8 mouse cellular contexts compared by ENCODE assay signal in the genomic region with DNA sequence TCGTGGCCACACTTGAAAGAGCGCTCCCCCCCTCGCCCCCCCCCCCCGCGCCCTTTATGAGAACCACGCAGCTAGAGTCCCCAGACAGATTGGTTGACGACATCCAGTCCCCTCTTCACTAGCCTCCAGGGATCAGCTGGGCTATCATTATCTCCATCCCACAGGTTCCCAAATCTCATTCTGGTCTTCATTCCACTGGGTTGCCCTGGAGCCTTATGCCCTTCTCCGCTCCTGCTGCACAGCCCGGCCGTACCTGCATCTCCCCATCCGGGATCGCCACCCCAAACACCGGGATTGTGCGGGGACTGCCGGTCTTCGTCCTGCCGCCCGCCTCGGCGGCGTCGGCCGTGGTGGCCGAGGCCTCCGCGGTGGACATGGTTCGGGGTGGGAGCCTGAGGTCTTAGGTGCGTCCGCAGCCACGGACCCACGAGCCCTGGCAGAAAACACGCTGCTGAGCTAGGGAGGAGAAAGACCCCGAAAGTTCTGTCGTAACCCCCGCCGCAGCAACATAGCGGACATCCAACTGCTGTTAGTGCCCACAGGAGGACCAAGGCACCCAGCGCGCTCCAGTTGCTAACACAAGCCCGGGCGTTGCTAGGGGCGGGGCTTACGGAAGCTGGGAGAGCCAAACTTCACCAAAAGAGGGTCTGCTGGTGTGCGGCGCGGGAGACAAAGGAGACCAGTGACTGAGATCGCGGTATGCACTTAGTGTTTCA. TPM values are rescaled to one million over a fixed set of nuclear protein-coding genes. Genes with fewer than 3 reads are reported as not detected.
A peak's percentile ranks its signal among the peaks of the same experiment; 100 is the strongest.
DNase-seq lines count a peak whose midpoint lies in the region; ATAC-seq lines count a peak whose summit lies in the region.

Gene Cfap69, minus strand, starts transcription at position 585 of the 716 bp plus-strand sequence.

- H3K36me3 ChIP-seq in embryonic facial prominence, embryonic 14.5 days (ENCODE audit: control insufficient read depth, insufficient read depth, low read length), result no peaks in the 10 kb centered on the region
- H3K36me3 ChIP-seq in heart, embryonic 10.5 days, result no peaks in the 10 kb centered on the region
- H3K36me3 ChIP-seq in limb, embryonic 12.5 days, result peaks cover 4% of the 10 kb centered on the region
- no peaks in the 10 kb centered on the region for H3K36me3 ChIP-seq in midbrain, embryonic 15.5 days (replicated peaks)

- H3K27ac ChIP-seq in embryonic facial prominence, embryonic 14.5 days (replicated peaks; ENCODE audit: low read depth, low read length), result no peak within 1 kb of the TSS
- peak within 1 kb of the TSS; percentile 81 for H3K27ac ChIP-seq in heart, embryonic 10.5 days
- no peak within 1 kb of the TSS for H3K27ac ChIP-seq in limb, embryonic 12.5 days
- H3K27ac ChIP-seq in midbrain, embryonic 15.5 days, result peak within 1 kb of the TSS; percentile 83

- H3K9me3 ChIP-seq in embryonic facial prominence, embryonic 14.5 days (ENCODE audit: control insufficient read depth, low read length), result no peaks in the 10 kb centered on the region
- H3K9me3 ChIP-seq in heart, embryonic 10.5 days, result no peaks in the 10 kb centered on the region
- no peaks in the 10 kb centered on the region for H3K9me3 ChIP-seq in limb, embryonic 12.5 days
- no peaks in the 10 kb centered on the region for H3K9me3 ChIP-seq in midbrain, embryonic 15.5 days

- WGBS in embryonic facial prominence, embryonic 14.5 days, result under 1% methylated on average over 43 of the region's 48 CpGs
- WGBS in heart, embryonic 10.5 days, result under 1% methylated on average over 48 of the region's 48 CpGs
- under 1% methylated on average over 48 of the region's 48 CpGs for WGBS in limb, embryonic 12.5 days
- under 1% methylated on average over 48 of the region's 48 CpGs for WGBS in midbrain, embryonic 15.5 days

- no peaks in the 10 kb centered on the region; the same call in 1 of the 2 replicates for H3K27me3 ChIP-seq in embryonic facial prominence, embryonic 14.5 days (replicated peaks; ENCODE audit: control insufficient read depth, insufficient read depth, low read length)
- H3K27me3 ChIP-seq in heart, embryonic 10.5 days (ENCODE audit: insufficient read depth, poor library complexity, severe bottlenecking), result no peaks in the 10 kb centered on the region
- H3K27me3 ChIP-seq in limb, embryonic 12.5 days, result peaks cover 12% of the 10 kb centered on the region
- H3K27me3 ChIP-seq in midbrain, embryonic 15.5 days (replicated peaks), result no peaks in the 10 kb centered on the region

- H3K9ac ChIP-seq in embryonic facial prominence, embryonic 14.5 days (ENCODE audit: low read depth, low read length), result peak within 1 kb of the TSS; percentile 70
- peak within 1 kb of the TSS; percentile 70 for H3K9ac ChIP-seq in limb, embryonic 12.5 days (replicated peaks)
- peak within 1 kb of the TSS; percentile 62 for H3K9ac ChIP-seq in midbrain, embryonic 15.5 days

- H3K4me1 ChIP-seq in embryonic facial prominence, embryonic 14.5 days (ENCODE audit: control insufficient read depth, insufficient read depth, low read length), result peaks cover 4% of the 10 kb centered on the region; the same call in 1 of the 2 replicates
- H3K4me1 ChIP-seq in heart, embryonic 10.5 days, result 0 out of 2 replicates have a peak, but pooled peaks cover 1% of the 10 kb centered on the region
- peaks cover 5% of the 10 kb centered on the region; the same call in 1 of the 2 replicates for H3K4me1 ChIP-seq in limb, embryonic 12.5 days (replicated peaks)
- H3K4me1 ChIP-seq in midbrain, embryonic 15.5 days, result peaks cover 20% of the 10 kb centered on the region

- ATAC-seq in embryonic facial prominence, embryonic 14.5 days (ENCODE audit: low read depth), result peak; percentile 97
- ATAC-seq in limb, embryonic 12.5 days (ENCODE audit: insufficient number of reproducible peaks, insufficient read depth, low FRiP score, low TSS enrichment, low read depth), result peak; percentile 93
- peak; percentile 99 for ATAC-seq in midbrain, embryonic 15.5 days (replicated peaks)

- H3K4me2 ChIP-seq in embryonic facial prominence, embryonic 14.5 days (ENCODE audit: low read depth, low read length), result peak within 1 kb of the TSS; percentile 97
- peak within 1 kb of the TSS; percentile 96 for H3K4me2 ChIP-seq in limb, embryonic 12.5 days
- H3K4me2 ChIP-seq in midbrain, embryonic 15.5 days, result peak within 1 kb of the TSS; percentile 73

- DNase-seq in urinary bladder, adult 18-20 months (ENCODE audit: low spot score in 2 of 2), result peak; percentile 33 to 56
- no peak for DNase-seq in urinary bladder, postnatal 10 days (ENCODE audit: low spot score)
- peak; percentile 93 for DNase-seq in embryonic facial prominence, embryonic 14.5 days (ENCODE audit: low spot score)
- peak; percentile 93 for DNase-seq in heart, embryonic 10.5 days (ENCODE audit: low spot score)
- DNase-seq in kidney, adult 9 months, result peak; percentile 70
- DNase-seq in telencephalon, adult 2 months (ENCODE audit: low read depth, low spot score), result peak; percentile 68

- H3K4me3 ChIP-seq in embryonic facial prominence, embryonic 14.5 days (ENCODE audit: low read depth, low read length), result peak within 1 kb of the TSS; percentile 75
- peak within 1 kb of the TSS; percentile 80 for H3K4me3 ChIP-seq in heart, embryonic 10.5 days
- peak within 1 kb of the TSS; percentile 75 for H3K4me3 ChIP-seq in limb, embryonic 12.5 days (replicated peaks)
- H3K4me3 ChIP-seq in midbrain, embryonic 15.5 days, result peak within 1 kb of the TSS; percentile 69

RNA-seq across cellular contexts. Expression of gene Cfap69, which starts in this region (rescaled TPM):
- polyA plus RNA-seq in embryonic facial prominence, embryonic 14.5 days (2014; fragmentation: Nextera tagmentation; extraction: Ambion mirVana), result 3.3 and 4.2 TPM in 2 replicates
- 0.67 and 2.6 TPM in 2 replicates for polyA plus RNA-seq in heart, embryonic 10.5 days (2016; fragmentation: Nextera tagmentation; extraction: Ambion mirVana)
- polyA plus RNA-seq in limb, embryonic 12.5 days (2016; fragmentation: Nextera tagmentation; extraction: Ambion mirVana), result 2.2 and 4.2 TPM in 2 replicates
- 8.2 and 9.7 TPM in 2 replicates for polyA plus RNA-seq in midbrain, embryonic 15.5 days (2015; fragmentation: Nextera tagmentation; extraction: Ambion mirVana)

Comparison
In these comparisons a context has a peak if more than half of its experiments do, and no peak if none do; other contexts are left out.
1. H3K27ac ChIP-seq: peak in heart, embryonic 10.5 days (single experiment) and midbrain, embryonic 15.5 days (single experiment); none in embryonic facial prominence, embryonic 14.5 days (single experiment) and limb, embryonic 12.5 days (single experiment).
2. Peak in every context shown above with its lines, with median percentiles within 50 percentile points of each other: ATAC-seq, H3K4me2 ChIP-seq, H3K4me3 ChIP-seq and H3K9ac ChIP-seq.